Mouse (Mus musculus) olfactory bulb, adult 2 months (tissue): Measurements from ENCODE around the gene Slc9a2. TPM values are rescaled to one million over a fixed set of nuclear protein-coding genes. Genes with fewer than 3 reads are reported as not detected.
"Not testable (repeated sequence)": the region's sequence is repeated elsewhere in the genome, so short reads cannot be mapped to it uniquely, and the experiment has no call there.

Experiments used
- H3K27ac ChIP-seq: fragments of 200-500 bp; 2 replicates; pipeline ENCODE4 v1.5.1; 2012; ENCODE audit warnings: low read depth, low read length; ENCODE audit not compliant: insufficient read depth
- H3K4me1 ChIP-seq: fragments of 200-500 bp; 2 replicates; pipeline ENCODE4 v1.6.1; 2012; ENCODE audit warnings: low read length; ENCODE audit not compliant: control insufficient read depth, insufficient read depth
- H3K4me3 ChIP-seq: fragments of 200-500 bp; 2 replicates; pipeline ENCODE4 v1.5.1; 2012; ENCODE audit warnings: mild to moderate bottlenecking, low read depth, low read length, moderate library complexity; ENCODE audit not compliant: insufficient read depth
- CTCF ChIP-seq: fragments of 200-500 bp; IDR thresholded peaks from 2 replicates; pipeline ENCODE4 v1.5.1; 2012; ENCODE audit warnings: low read depth, mild to moderate bottlenecking, low read length, moderate library complexity; ENCODE audit not compliant: insufficient read depth
- POLR2A ChIP-seq: fragments of 200-500 bp; IDR thresholded peaks from 2 replicates; pipeline ENCODE4 v1.6.1; 2012; ENCODE audit warnings: mild to moderate bottlenecking, low read depth, low read length, moderate library complexity; ENCODE audit not compliant: insufficient read depth
- WGBS: fragments of 180-500 bp; shearing (Covaris S2); methylation state at CpG from one replicate; pipeline ENCODE4 v1.1.7; 2018; 5-methylcytosine and 5-hydroxymethylcytosine counted together
- polyA plus RNA-seq: library from polyadenylated mRNA; stranded (reverse); fragments of >200 nt; gene quantifications from 2 replicates; pipeline ENCODE4 v1.2.4, GENCODE M21; 2012; ENCODE audit warnings: low replicate concordance; ENCODE audit not compliant: missing spikeins, insufficient read depth, insufficient read length

Gene Slc9a2
- polyA plus RNA-seq, 1 experiment: not detected

GRCm38 (mm10) chr1:40694296-40694695 is 13.9 kb downstream of the Slc9a2 start:
- 79% methylated on average over 13 of the region's 13 CpGs for WGBS
- Histone ChIP-seq H3K27ac (no peak overlapping the region), H3K4me3 (no peak overlapping the region), H3K4me1 (no peaks in the 10 kb centered on the region)
- TF ChIP-seq CTCF: no peak

GRCm38 (mm10) chr1:40696436-40696835 is 16.1 kb downstream of the Slc9a2 start:
- Histone ChIP-seq H3K27ac (no peak overlapping the region), H3K4me1 (no peaks in the 10 kb centered on the region), H3K4me3 (no peak overlapping the region)
- TF ChIP-seq POLR2A: no peak
- no peak for TF ChIP-seq CTCF
- WGBS: 92% methylated on average over 3 of the region's 3 CpGs

GRCm38 (mm10) chr1:40705099-40705498 is 24.7 kb downstream of the Slc9a2 start:
- WGBS: 89% methylated on average over 4 of the region's 4 CpGs
- TF ChIP-seq CTCF: no peak
- no peak for TF ChIP-seq POLR2A

GRCm38 (mm10) chr1:40714950-40715349 is 34.6 kb downstream of the Slc9a2 start:
- H3K4me3 ChIP-seq: no peak overlapping the region
- no peaks in the 10 kb centered on the region for H3K4me1 ChIP-seq
- TF ChIP-seq POLR2A (no peak), CTCF (no peak)
- WGBS: 75% methylated on average over 9 of the region's 9 CpGs
- H3K27ac ChIP-seq: no peak overlapping the region

More at GRCm38 (mm10) chr1:40705099-40705498, 24.7 kb downstream of the Slc9a2 start:
- H3K4me1 ChIP-seq: no peaks in the 10 kb centered on the region
- H3K4me3 ChIP-seq: no peak overlapping the region
- no peak overlapping the region for H3K27ac ChIP-seq

GRCm38 (mm10) chr1:40726051-40726450 is 45.7 kb downstream of the Slc9a2 start:
- H3K4me1 ChIP-seq: no peaks in the 10 kb centered on the region
- TF ChIP-seq POLR2A (no peak), CTCF (no peak)
- 78% methylated on average over 10 of the region's 10 CpGs for WGBS
- no peak overlapping the region for H3K4me3 ChIP-seq
- no peak overlapping the region for H3K27ac ChIP-seq

- 91% methylated on average over 7 of the region's 7 CpGs for WGBS
- TF ChIP-seq CTCF (no peak), POLR2A (no peak)
- H3K27ac ChIP-seq: no peak overlapping the region
Measured at GRCm38 (mm10) chr1:40727404-40727803, 47.0 kb downstream of the Slc9a2 start.

GRCm38 (mm10) chr1:40728636-40729035 is 48.3 kb downstream of the Slc9a2 start:
- Histone ChIP-seq H3K27ac (no peak overlapping the region), H3K4me3 (no peak overlapping the region), H3K4me1 (no peaks in the 10 kb centered on the region)
- WGBS: 91% methylated on average over 1 of the region's 1 CpGs
- TF ChIP-seq CTCF (no peak), POLR2A (no peak)

More at GRCm38 (mm10) chr1:40727404-40727803, 47.0 kb downstream of the Slc9a2 start:
- Histone ChIP-seq H3K4me1 (no peaks in the 10 kb centered on the region), H3K4me3 (no peak overlapping the region)

- H3K4me3 ChIP-seq: no peak overlapping the region
- no peaks in the 10 kb centered on the region for H3K4me1 ChIP-seq
- H3K27ac ChIP-seq: no peak overlapping the region
- TF ChIP-seq POLR2A (no peak), CTCF (no peak)
- WGBS: 91% methylated on average over 8 of the region's 8 CpGs
Measured at GRCm38 (mm10) chr1:40737671-40738070, 57.3 kb downstream of the Slc9a2 start.

- 97% methylated on average over 9 of the region's 9 CpGs for WGBS
- not testable (repeated sequence) for H3K27ac ChIP-seq, H3K4me1 ChIP-seq, H3K4me3 ChIP-seq
Measured at GRCm38 (mm10) chr1:40738246-40738645, 57.9 kb downstream of the Slc9a2 start.

GRCm38 (mm10) chr1:40740739-40741138 is 60.4 kb downstream of the Slc9a2 start:
- 76% methylated on average over 2 of the region's 2 CpGs for WGBS

More at GRCm38 (mm10) chr1:40740739-40741138, 60.4 kb downstream of the Slc9a2 start:
- H3K4me1 ChIP-seq: no peaks in the 10 kb centered on the region
- no peak for TF ChIP-seq CTCF
- no peak for TF ChIP-seq POLR2A
- H3K27ac ChIP-seq: no peak overlapping the region
- H3K4me3 ChIP-seq: no peak overlapping the region
